Mouse (Mus musculus): ENCODE measurements around the gene C130074G19Rik.

C130074G19Rik gene

DNA sequence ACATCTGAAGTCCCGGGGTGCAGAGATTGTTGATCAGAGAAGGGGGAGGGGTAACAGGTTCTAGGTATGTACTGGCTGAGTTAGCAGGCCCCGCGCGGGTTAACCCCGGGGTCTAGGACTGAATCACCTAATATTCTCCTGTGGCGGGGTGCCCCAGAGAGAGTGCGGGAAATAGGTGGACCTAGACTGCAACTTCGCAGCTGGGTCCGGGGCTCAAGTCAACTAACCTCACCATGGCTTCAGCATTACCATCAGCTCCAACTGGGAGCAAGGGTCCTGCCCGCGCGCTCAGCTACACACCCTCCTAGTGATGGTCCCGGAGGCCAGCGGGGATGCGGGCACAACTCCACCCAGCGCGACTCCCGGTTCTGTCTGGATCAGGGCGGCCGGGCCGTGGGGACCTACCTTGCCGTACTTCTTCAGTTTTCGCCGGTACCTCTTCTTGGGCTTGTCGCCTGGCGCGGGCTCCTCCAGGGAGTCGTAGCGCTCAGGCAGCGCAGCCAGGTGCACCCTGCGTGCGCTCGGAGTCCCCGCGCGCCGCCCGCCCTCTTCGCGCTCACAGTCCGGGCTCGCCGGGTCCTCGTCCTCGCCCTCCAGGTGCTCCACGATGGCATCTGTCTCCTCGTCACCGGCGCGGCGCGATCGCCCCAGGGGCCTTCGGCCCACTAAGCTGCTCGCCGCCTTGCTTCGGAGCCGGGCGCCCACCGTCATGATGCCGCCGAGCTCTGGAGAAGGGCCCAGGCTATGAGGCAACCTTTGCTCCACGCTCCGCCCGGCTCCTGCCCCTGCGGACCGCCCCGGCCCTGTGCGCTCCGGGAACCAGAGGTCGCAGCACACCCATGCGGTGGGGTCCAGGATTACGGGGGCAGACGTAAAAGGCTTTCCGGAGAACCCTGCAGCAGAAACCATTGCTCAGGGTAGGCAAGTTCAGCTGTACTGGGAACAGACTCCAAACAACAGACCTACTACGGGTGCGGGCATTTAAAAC is at the start of gene C130074G19Rik:
TSS of gene C130074G19Rik (minus strand) at position 938 of the 988 bp plus-strand sequence.
- peak in 1 of 2 experiments; percentile 15 for DNase-seq (ENCODE audit: low spot score in 2 of 2)

DNA sequence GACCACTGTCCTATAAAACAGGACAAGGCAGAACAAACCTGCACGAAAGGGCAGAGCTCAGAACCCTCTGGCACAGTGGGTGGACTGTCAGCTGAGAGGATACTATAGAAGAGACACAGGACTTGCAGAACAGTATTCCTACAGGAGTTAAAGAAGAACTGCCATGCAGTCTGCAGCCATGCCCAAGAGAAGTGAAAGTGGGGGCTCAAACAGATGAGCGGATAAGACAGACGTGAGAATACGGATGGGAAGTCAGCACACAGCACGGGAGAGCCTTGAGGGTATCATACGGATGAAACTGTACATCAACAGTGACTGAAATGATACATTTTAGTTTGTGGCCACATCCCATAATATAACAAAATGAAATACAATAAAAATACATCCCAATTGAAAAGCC is 48.1 kb upstream of the C130074G19Rik start:
- no peak for DNase-seq (ENCODE audit: low spot score in 2 of 2)

DNA sequence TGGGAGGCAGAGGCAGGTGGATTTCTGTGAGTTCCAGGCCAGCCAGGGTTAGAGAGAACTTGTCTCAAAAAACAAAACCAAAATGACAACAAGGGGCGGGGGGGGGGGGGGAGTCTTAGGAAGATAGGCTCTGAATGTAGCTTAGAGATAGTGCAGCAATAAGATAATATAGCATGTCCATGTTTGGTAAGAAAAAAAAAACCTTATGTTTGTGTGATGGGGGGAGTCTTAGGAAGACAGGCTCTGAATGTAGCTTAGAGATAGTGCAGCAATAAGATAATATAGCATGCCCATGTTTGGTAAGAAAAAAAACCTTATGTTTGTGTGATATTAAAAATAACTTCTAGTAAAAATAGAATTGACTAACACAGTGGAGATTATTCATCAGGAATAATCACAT is 45.4 kb upstream of the C130074G19Rik start:
- no peak for DNase-seq (ENCODE audit: low spot score in 2 of 2)

DNA sequence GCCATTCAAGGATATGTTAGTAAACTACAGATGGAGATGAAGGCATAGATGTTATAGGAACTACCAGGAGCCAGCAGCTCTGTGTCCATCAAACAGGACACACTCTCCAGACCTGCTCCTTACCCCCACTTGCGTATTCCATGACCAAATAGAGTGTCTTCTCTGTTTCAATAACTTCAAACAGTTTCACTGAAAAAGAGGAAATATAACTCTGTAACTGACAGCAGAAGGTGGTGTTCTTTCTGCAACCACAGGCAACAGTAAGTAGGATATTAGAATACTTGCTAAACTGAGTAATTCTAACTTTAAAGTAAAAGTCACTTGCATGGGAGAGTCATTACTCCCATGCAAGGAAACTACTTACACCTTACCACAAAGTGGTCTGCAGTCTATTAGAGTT is 44.9 kb upstream of the C130074G19Rik start:
- DNase-seq (ENCODE audit: low spot score in 2 of 2), result no peak

DNA sequence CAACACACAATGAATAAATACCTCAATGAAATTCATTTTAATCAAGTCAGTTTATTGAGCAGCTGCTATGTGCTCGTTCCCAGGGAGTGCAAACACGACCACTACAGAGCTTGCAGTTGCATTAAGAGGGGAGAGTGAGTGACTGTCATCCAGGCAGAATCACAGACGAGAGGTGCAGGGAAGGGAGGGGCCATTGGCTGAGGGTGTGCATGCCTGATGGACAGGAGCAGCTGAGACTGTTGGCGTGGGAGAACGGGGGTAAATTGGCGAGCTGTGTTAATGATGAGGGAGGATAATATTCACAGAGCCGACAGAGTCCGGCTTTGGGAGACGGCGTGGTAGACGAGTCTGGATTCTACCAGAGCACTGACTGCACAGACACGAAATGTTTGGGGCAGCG is 39.8 kb upstream of the C130074G19Rik start:
- DNase-seq (ENCODE audit: low spot score in 2 of 2), result no peak

DNA sequence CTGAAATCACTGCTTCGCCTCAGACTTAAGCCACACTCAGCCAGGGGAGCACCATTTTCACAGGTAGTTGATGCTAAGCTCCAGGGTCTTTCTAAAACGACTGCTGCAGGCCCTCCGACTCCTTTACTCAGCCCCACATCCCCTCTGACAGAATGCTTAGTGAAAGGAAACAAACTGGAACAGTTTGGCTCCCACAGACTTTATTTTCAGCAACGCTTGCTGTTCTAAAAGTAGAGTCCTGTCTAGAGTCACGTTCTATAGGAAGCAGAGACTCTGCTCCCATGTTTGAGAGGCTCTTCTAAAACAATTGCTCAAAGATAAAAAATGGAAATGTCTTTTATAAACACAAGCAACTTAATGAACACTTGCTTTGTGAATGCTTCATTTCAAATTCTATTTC is 37.0 kb upstream of the C130074G19Rik start:
- DNase-seq (ENCODE audit: low spot score in 2 of 2), result no peak

DNA sequence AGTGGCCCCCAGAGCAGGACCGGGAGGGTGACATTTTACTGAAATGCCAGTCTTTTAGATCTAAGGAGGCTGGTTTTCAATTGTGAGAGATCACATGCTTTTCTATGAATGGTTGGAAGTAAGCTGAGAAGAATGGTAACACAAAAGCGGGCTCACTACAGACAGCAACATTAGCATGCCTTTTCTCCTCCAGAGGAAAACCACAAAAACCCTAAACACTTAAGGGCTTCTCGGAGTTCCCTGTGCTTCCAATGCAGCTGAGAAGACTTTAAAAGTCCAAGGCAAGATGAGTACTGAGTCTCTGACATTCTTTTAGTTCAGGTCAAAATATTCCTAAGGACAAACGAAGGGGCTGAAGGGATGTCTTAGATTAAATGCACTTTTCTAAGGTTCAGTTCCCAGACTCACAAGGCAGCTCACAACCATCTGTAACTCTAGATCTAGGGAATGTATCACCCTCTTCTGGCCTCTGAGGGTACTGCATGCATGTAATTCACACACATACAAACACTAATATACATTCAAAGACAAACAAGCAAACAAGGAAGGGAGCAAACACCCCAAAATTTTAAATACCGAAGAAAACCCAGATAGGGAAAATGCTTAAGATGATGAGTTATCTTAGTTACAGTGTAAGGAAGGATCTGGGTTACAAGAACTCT is 35.3 kb upstream of the C130074G19Rik start:
- DNase-seq (ENCODE audit: low spot score in 2 of 2), result peak in 1 of 2 experiments; percentile 14

DNA sequence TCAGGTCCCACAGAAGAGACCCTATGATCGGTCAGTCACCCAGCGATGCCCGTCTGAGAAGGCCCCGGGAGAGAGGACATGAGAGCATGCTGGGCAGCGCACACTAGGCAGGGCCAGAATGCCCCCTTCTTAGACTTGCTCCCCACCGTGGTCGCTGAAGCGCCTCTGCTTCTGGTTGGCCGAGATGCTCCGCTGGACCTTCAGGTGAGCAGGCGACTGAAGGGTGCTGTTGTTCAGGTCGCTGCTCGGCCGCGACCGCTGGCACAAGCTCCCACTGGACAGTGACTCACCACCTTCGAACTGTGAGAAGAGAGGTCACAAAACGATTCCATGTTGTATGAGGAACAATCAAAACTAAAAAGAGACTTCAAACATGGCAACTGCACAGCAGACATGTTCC is 29.3 kb upstream of the C130074G19Rik start:
- no peak for DNase-seq (ENCODE audit: low spot score in 2 of 2)

DNA sequence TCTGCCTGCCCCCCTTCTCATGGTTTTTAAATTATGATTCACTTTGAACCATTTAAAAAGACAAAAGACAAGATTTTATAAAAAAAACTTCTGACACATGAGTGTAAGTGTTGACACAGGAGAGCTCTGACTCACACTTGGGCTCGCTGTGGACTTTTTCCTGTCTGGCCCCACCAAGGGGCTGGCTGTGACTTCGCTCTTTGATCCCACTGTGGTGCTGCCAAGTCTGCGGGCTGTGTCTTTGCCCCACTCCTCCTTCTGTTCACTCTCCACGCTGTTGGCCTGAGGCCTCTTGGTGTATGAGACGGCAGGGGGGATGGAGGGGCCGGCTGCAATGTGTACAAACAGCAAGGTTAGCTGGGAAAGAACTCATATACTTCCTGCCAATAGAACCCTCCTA is 28.8 kb upstream of the C130074G19Rik start:
- DNase-seq (ENCODE audit: low spot score in 2 of 2), result no peak

DNA sequence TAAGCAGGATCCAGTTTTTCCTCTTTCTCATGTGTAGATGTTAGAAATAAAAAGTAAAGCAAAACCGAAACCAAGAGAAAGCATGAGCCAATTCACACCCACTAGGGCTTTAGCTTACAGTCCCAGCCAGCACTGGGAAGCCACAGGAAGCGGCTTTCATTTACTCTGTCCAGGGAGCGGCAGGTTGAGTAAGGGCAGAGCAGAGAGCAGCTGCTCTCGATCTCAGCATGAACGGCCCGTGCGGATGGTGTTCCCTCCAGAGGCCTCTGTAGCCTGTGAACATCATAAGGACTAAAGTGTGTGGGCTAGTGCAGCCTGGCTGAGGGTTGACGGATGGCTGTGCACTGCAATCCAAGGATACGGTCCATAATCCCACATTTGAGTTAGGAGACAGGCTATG is 25.5 kb upstream of the C130074G19Rik start:
- no peak for DNase-seq (ENCODE audit: low spot score in 2 of 2)

DNA sequence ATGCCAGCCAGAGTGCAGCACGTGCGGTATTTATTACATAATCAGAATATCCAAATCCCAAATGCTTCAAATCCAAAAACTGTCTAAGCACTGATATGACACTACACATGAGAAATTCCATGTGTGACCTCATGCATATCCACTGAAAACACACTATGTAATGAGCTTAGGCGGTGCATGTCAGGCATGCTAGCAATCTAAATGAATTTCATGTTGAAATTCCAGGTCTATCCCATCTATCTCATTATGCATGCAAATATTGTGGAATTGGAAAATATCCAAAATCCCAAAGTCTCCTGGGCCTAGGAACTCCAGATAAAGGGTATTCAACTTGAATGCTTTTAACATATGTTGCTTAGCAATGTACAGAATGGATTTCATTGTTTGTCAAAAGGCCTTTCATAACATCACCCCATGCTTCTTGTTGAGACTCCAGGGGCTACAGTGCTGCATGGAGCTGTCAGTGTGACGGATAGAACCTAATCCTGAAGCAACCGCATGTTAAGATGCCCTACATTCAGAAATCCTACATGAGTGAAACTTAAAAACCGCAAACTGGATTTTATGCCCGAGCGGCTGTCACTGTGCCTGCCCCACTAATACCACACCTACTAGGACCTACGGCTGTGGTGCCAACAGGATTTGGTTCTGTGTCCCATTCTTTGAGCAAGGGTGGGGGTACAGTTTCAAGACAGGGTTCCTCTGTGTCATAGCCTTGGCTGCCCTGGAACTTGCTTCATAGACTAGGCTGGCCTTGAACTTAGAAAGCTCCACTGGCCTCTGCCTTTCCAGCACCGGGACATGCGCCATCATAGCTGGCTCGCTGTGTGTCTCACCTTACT is 23.1 kb upstream of the C130074G19Rik start:
- no peak for DNase-seq (ENCODE audit: low spot score in 2 of 2)

DNA sequence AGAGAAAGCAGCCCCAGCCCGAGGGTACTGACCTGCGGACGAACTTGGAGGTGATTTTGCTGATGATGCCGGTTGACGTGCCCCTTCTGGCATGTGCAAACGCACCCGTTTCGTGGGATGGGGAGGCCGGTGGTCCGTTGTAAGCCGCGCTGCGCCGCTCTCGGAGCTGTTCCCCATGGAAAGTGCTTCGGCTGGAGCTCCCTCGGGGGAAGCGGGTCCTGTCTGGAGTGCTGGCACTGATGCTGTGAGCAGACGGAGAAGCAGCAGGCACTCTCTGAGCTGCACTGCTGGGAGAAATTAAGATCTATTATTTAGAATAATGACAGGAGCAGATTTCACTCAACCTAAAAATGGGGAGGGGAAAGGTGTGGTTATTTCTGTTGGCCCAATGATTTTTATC is 22.4 kb upstream of the C130074G19Rik start:
- no peak for DNase-seq (ENCODE audit: low spot score in 2 of 2)

DNA sequence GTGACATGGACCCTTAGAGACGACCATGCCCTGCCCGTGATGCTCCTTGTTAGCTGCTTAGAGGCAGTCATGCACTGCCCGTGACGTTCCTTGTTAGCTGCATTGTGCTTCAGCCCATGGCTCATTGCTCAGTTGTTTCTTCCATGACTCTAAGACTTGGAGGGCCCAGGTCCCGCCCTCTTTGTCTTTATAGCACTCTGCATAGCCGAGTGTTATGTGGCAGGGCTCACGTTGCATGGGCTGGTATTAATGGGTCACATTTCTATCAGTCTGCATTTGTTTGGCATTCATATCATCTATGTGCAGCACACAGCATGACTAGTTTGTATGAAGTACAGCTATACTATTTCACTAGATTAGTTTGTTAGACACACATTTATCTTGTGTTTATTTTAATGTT is 20.7 kb upstream of the C130074G19Rik start:
- DNase-seq (ENCODE audit: low spot score in 2 of 2), result no peak

DNA sequence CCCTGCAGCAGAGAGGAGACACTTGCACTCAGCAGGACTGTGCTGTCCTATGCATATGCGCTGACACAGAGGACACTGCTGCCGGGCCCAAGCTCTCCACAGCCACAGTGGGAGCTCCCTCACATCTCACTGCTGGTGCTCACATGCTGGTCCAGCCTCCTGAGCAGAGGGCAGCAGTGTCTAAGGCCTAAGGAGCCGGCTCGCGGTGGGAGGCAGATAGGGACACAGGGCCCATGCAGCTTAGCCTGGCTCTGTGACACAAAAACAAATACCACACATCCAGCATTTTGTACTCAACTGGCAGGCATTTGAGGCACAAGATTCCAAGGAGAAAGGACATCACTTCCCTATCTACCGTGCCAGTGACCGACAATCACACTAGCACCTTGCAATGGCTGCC is 19.9 kb upstream of the C130074G19Rik start:
- no peak for DNase-seq (ENCODE audit: low spot score in 2 of 2)

DNA sequence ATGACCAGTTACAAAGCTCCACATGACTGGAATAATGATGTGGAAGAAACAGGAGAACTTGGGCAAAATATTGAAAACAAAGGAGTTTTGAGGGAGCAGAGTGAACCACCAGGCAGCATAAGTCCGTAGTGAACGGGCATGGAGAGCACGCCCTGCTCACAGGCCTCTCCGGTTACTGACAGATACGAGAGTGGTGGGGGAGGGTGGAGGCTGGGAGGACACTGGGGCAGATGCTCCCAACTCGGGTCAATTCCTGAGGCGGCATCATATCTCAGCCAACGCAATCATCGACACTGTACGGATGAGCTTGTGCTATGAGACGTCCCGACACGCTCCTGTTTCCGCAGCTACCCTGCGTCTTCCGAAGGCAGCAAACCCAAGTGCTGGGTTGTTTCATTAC is 14.3 kb upstream of the C130074G19Rik start:
- DNase-seq (ENCODE audit: low spot score in 2 of 2), result no peak

DNA sequence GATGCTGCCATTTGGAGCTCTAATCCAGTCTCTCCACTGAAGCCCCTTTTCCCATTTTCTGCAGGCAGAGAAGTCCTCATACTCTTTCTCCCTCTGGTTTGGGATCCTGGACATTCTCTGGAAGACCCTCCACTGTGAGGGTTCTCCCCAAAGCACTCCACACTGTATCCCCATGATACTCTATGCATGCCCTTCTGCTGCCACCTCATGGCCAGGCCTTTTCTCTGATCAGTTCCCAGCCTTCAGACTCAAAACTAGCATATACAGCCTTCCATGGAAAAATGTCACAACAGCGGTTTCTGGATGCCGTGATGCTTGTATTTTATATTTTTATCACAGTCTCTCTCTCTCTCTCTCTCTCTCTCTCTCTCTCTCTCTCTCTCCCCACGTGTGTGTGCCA is 9.0 kb upstream of the C130074G19Rik start:
- DNase-seq (ENCODE audit: low spot score in 2 of 2), result no peak

DNA sequence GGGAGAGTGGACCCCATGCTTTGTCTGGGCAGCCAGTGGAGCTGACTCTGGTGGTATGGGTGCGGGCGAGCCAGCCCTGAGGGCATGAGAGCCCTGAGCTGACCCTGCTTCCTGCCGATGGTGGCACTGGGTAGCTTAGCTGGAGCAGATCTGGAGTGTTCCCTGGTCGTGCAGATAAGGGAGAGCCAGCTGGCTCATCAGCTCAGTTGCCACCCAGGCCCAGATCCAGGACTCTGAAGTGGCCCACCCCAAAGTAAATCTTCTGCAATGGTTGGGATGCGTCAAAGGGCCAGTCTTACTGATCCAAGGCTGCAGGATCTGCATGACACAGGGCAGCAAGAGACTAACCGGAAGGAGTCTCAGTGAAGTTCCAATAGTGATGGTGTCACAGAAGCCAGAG is 6.4 kb upstream of the C130074G19Rik start:
- no peak for DNase-seq (ENCODE audit: low spot score in 2 of 2)

DNA sequence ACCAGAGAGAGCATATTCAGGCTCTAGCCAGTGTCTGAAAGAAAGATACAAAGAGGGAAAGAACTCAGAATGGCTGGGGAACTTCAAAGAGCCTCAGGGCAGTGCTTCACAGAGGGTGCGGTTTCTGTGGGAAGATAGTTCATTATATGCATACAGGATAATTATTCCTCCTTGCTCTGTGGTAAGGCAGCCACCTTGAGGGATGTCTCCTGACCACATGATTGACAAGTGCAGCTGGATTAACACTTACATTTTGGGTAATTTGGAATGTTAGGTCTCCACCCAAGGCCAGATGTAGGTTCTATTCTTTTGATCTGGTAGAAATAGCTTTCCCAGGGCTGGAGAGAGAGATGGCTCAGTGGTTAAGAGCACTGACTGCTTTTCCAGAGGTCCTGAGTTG is 3.1 kb upstream of the C130074G19Rik start:
- DNase-seq (ENCODE audit: low spot score in 2 of 2), result no peak

DNA sequence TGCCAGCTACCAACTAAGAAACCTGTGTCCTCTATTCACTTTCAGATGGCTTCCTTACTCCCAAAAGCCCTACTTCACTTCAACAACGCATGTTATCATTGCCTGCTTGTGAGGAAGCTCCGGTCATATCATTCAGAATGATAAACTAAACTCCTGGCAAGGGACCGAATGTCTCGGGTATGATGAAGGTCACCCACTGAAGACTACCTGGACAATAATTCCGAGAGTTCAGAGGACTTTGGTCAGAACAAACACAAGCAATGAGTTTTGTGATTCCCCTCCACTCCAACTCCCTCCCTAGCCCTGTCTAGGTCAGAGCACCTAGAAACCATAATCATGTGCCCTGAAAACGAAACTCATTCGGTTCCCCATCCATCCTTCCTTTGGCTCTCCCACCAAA is 1.2 kb downstream of the C130074G19Rik start:
- no peak for DNase-seq (ENCODE audit: low spot score in 2 of 2)

DNA sequence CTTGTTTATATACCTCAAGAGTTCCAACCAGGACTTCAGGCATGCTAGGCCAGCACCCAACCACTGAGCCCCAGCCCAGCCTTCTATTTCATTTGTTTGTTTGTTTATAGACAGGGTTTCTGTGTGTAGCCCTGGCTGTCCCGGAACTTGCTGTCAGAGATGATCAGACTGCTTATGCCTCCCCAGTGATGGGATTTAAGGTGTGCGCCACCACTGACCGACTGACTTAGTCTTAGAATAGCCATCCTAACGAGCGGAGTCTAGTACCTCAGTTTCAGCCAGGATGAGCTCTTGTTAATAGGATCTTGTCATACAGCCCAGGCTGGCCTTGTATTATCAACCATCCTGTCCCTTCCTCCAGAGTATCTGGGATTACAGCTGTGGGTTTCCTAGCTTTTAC is 1.8 kb downstream of the C130074G19Rik start:
- DNase-seq (ENCODE audit: low spot score in 2 of 2), result no peak

DNA sequence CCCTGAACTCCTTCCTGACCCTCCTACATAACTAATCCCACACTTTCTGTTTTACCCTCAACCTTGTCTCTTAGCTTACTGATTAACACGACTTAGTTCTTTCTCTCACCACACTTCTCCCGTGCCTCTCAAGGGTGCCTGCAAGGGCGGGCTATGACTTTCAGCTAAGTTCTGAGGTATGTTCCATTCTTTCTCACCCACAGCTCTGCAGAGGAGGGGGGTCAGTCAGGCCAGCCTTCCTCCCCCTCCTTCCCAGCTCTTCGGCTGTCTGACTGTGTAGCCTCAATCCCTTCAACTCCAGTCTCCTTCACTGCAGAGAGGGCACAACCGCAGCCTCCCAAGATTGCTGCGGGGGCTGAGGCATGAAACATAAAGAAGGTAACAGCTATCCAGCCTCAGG is 4.2 kb downstream of the C130074G19Rik start:
- DNase-seq (ENCODE audit: low spot score in 2 of 2), result no peak

DNA sequence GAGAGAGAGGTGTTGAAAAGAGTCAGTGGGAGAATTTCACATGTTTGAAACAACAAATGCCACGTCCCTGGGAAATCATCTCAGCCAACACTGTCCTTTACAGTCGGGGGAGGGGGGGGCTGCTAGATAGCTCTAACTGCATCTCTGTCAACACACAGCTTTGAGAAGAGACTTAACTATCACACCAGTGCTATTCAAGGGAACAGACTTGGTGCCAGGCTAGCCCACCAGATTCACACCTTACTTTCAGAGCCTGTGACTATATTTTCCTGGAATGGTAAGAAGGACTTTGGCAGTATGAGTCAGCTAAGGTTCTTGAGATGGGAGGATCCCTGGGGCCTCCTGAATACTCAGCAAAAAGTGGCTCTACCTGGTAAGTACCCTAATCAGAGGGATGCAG is 5.7 kb downstream of the C130074G19Rik start:
- DNase-seq (ENCODE audit: low spot score in 2 of 2), result no peak

Data from thymus, postnatal 10 days (tissue).